Mouse (Mus musculus) A20 (cell line): Measurements from ENCODE around the gene Avl9.

ENCODE experiments used
- DNase-seq: peaks from one replicate; pipeline ENCODE4 v3.0.0-alpha.2; 2011; ENCODE audit warnings: low read depth, low spot score

Gene Avl9

DNA sequence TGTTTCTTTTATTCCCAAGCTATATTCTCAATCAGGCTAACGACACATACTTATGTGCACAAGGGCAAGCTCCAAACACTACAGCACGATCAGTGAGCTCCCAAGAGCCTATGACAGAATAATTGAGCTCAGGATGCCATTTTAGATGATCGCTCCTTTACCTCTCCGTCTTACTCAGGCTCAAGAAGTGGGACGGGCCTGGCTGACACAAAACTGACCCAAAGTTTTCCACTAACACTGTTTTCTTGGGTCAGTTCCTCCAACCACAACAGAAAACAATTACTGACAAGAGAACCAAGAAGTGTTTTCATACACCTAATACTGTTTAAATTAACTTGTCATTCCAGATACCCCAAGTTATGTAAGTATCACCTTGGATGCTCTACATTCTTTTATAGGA is 80.1 kb downstream of the Avl9 start:
- DNase-seq, result no peak

GRCm38 (mm10) chr6:56796232-56796631 is 81.5 kb downstream of the Avl9 start:
- DNase-seq, result no peak

GRCm38 (mm10) chr6:56796668-56797141 is 82.0 kb downstream of the Avl9 start:
- peak; percentile 74 for DNase-seq

- DNase-seq, result peak; percentile 95
Measured at GRCm38 (mm10) chr6:56797311-56798151, 82.8 kb downstream of the Avl9 start, which contains the start of gene Kbtbd2. Kbtbd2 (minus strand) TSS chr6:56797813.

- no peak for DNase-seq
Measured at GRCm38 (mm10) chr6:56798152-56798465, 83.4 kb downstream of the Avl9 start.

- DNase-seq, result no peak
Measured at GRCm38 (mm10) chr6:56805026-56805425, 90.3 kb downstream of the Avl9 start.

GRCm38 (mm10) chr6:56806195-56806594 is 91.5 kb downstream of the Avl9 start:
- no peak for DNase-seq

DNA sequence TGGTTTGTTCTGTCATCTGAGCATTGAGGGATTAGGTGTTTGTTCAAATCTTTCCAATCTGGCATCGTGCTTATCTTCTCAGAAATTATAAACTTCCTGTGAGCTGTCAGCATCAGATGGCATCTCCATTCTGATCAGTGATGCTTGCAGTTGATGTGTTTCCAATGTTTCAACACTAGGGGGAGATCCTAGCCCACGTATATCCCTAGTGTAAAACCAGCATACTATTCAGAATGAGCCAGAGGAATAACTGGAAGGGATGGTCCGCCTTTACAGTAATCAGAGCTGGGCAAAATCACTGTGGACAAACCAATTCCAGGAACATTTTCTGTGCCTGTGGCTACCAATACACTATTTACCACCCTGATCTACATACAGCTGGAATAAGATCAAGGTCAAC is 94.0 kb downstream of the Avl9 start:
- DNase-seq, result peak; percentile 57
